Comparison of ENCODE assay signal across 8 mouse cellular contexts in the genomic region with DNA sequence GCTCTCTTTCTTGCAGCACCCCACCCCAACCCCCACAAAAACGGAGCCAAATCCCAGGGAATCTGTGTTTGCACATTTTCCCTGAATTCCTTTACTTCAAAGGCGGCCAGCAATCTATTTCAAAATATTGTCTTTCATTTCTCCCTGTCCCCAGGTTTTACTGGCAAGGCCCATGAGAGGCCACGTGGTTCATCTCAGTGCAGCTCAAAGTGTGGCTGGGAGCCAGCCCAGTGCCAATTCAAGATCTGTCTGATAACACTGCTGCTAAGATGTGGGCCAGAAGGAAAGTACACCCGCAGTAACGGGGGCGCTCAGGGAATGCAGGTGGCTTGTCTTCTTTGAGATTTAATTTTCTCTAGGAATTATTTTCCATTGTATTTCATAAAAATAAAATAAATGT. TPM values are rescaled to one million over a fixed set of nuclear protein-coding genes. Genes with fewer than 3 reads are reported as not detected.
DNase-seq lines count a peak whose midpoint lies in the region; ATAC-seq and TF ChIP-seq lines count a peak whose summit lies in the region.

No protein-coding gene starts in this region.

- peaks cover 3 to 13% of the 10 kb centered on the region in 2 experiments for H3K4me1 ChIP-seq in MEL (ENCODE audit: control insufficient read depth in 1 of 2, insufficient read depth in 2 of 2, low read length in 2 of 2)
- peaks cover 4% of the 10 kb centered on the region for H3K4me1 ChIP-seq in embryonic facial prominence, embryonic 14.5 days (ENCODE audit: control insufficient read depth, insufficient read depth, low read length)
- H3K4me1 ChIP-seq in kidney, adult 2 months (ENCODE audit: control insufficient read depth, insufficient read depth, low read length): no peaks in the 10 kb centered on the region
- H3K4me1 ChIP-seq in liver, embryonic 12.5 days: peaks cover 16% of the 10 kb centered on the region
- peaks cover 21% of the 10 kb centered on the region for H3K4me1 ChIP-seq in neural tube, embryonic 13.5 days (replicated peaks)

- TF ChIP-seq EP300 in MEL (IDR thresholded peaks at IDR 0.05; ENCODE audit: low read depth in 1 of 2, low read length in 2 of 2): no peak

- no peak for ATAC-seq in embryonic facial prominence, embryonic 14.5 days (ENCODE audit: low read depth)
- ATAC-seq in liver, embryonic 12.5 days: no peak
- ATAC-seq in neural tube, embryonic 13.5 days (ENCODE audit: low read depth): no peak

- no peak for TF ChIP-seq RAD21 in MEL (IDR thresholded peaks at IDR 0.05; ENCODE audit: low read depth, low read length)

- H3K4me2 ChIP-seq in embryonic facial prominence, embryonic 14.5 days (ENCODE audit: low read depth, low read length): peak overlapping the region; percentile 75
- H3K4me2 ChIP-seq in liver, embryonic 12.5 days: peak overlapping the region; percentile 73
- H3K4me2 ChIP-seq in neural tube, embryonic 13.5 days: peak overlapping the region; percentile 71

- no peaks in the 10 kb centered on the region for H3K9me3 ChIP-seq in MEL (replicated peaks; ENCODE audit: insufficient read depth, low read length)
- no peaks in the 10 kb centered on the region for H3K9me3 ChIP-seq in embryonic facial prominence, embryonic 14.5 days (ENCODE audit: control insufficient read depth, low read length)
- no peaks in the 10 kb centered on the region for H3K9me3 ChIP-seq in liver, embryonic 12.5 days (replicated peaks)
- no peaks in the 10 kb centered on the region for H3K9me3 ChIP-seq in neural tube, embryonic 13.5 days

- no peak for TF ChIP-seq CTCF in MEL (IDR thresholded peaks at IDR 0.05 in 2 of 3, conservative IDR thresholded peaks at IDR 0.05 in 1 of 3; ENCODE audit: control insufficient read depth in 1 of 3, insufficient read depth in 1 of 3, low read depth in 2 of 3, low read length in 3 of 3, poor library complexity in 1 of 3, severe bottlenecking in 1 of 3)
- TF ChIP-seq CTCF in kidney, adult 2 months (conservative IDR thresholded peaks at IDR 0.05; ENCODE audit: insufficient read depth, insufficient read length, low read depth, low read length): no peak

- WGBS in embryonic facial prominence, embryonic 14.5 days: 17% methylated on average over 6 of the region's 6 CpGs
- 31% methylated on average over 6 of the region's 6 CpGs for WGBS in kidney, adult 2 months
- 29% methylated on average over 6 of the region's 6 CpGs for WGBS in liver, embryonic 12.5 days (ENCODE audit: insufficient replicate concordance)
- WGBS in neural tube, embryonic 13.5 days: 30% methylated on average over 6 of the region's 6 CpGs

- no peak for TF ChIP-seq POLR2A in MEL (IDR thresholded peaks at IDR 0.05; ENCODE audit: control insufficient read depth in 1 of 2, insufficient read depth in 1 of 2, low read depth in 1 of 2, low read length in 2 of 2, poor library complexity in 1 of 2)
- TF ChIP-seq POLR2A in kidney, adult 2 months (IDR thresholded peaks at IDR 0.05; ENCODE audit: low read depth, low read length): no peak

- no peaks in the 10 kb centered on the region for H3K27me3 ChIP-seq in MEL (ENCODE audit: control insufficient read depth in 1 of 2, insufficient read depth in 2 of 2, low read length in 2 of 2)
- H3K27me3 ChIP-seq in embryonic facial prominence, embryonic 14.5 days (replicated peaks; ENCODE audit: control insufficient read depth, insufficient read depth, low read length): no peaks in the 10 kb centered on the region
- H3K27me3 ChIP-seq in kidney, adult 2 months (replicated peaks; ENCODE audit: control insufficient read depth, insufficient read depth, low read length): no peaks in the 10 kb centered on the region
- peaks cover 53% of the 10 kb centered on the region for H3K27me3 ChIP-seq in liver, embryonic 12.5 days (replicated peaks)
- peaks cover 7% of the 10 kb centered on the region for H3K27me3 ChIP-seq in neural tube, embryonic 13.5 days

- peaks cover 0 to 9% of the 10 kb centered on the region in 2 experiments; a peak in 2 of 4 replicates for H3K36me3 ChIP-seq in MEL (ENCODE audit: control insufficient read depth in 1 of 2, insufficient read depth in 2 of 2, low read length in 2 of 2)
- H3K36me3 ChIP-seq in embryonic facial prominence, embryonic 14.5 days (ENCODE audit: control insufficient read depth, insufficient read depth, low read length): peaks cover under 1% of the 10 kb centered on the region; the same call in 1 of the 2 replicates
- no peaks in the 10 kb centered on the region for H3K36me3 ChIP-seq in kidney, adult 2 months (ENCODE audit: control insufficient read depth, insufficient read depth, low read length)
- no peaks in the 10 kb centered on the region for H3K36me3 ChIP-seq in liver, embryonic 12.5 days
- peaks cover 47% of the 10 kb centered on the region for H3K36me3 ChIP-seq in neural tube, embryonic 13.5 days

- peak overlapping the region; percentile 58 for H3K9ac ChIP-seq in MEL (ENCODE audit: control insufficient read depth, low read depth, low read length, poor library complexity, severe bottlenecking)
- no peak overlapping the region for H3K9ac ChIP-seq in embryonic facial prominence, embryonic 14.5 days (ENCODE audit: low read depth, low read length)
- H3K9ac ChIP-seq in liver, embryonic 12.5 days: no peak overlapping the region; the same call in 1 of the 2 replicates
- peak overlapping the region; percentile 66 for H3K9ac ChIP-seq in neural tube, embryonic 13.5 days

- 0 out of 2 replicates have a peak overlapping the region, but pooled peaks have one; percentile 12 for H3K27ac ChIP-seq in MEL (ENCODE audit: control insufficient read depth, low read depth, low read length)
- H3K27ac ChIP-seq in embryonic facial prominence, embryonic 14.5 days (replicated peaks; ENCODE audit: low read depth, low read length): no peak overlapping the region
- no peak overlapping the region for H3K27ac ChIP-seq in kidney, adult 2 months (ENCODE audit: insufficient read depth, low read depth, low read length)
- H3K27ac ChIP-seq in liver, embryonic 12.5 days: no peak overlapping the region
- H3K27ac ChIP-seq in neural tube, embryonic 13.5 days (replicated peaks): 0 out of 2 replicates have a peak overlapping the region, but pooled peaks have one; percentile 43

- peak overlapping the region; percentile 71 to 87 for H3K4me3 ChIP-seq in MEL (ENCODE audit: control insufficient read depth in 1 of 2, insufficient read depth in 1 of 2, low read depth in 2 of 2, low read length in 2 of 2)
- H3K4me3 ChIP-seq in embryonic facial prominence, embryonic 14.5 days (ENCODE audit: low read depth, low read length): peak overlapping the region; percentile 44
- no peak overlapping the region for H3K4me3 ChIP-seq in kidney, adult 2 months (ENCODE audit: insufficient read depth, low read depth, low read length)
- H3K4me3 ChIP-seq in liver, embryonic 12.5 days: peak overlapping the region; percentile 41; the same call in 1 of the 2 replicates
- peak overlapping the region; percentile 38 for H3K4me3 ChIP-seq in neural tube, embryonic 13.5 days

- H3K79me2 ChIP-seq in MEL (ENCODE audit: control insufficient read depth, insufficient read depth, low read length, poor library complexity): no peaks in the 10 kb centered on the region

- DNase-seq in adrenal gland, adult (ENCODE audit: inconsistent age in 2 of 2, low spot score in 1 of 2): peak; percentile 70 to 83
- no peak for DNase-seq in adrenal gland, postnatal 4 days (ENCODE audit: low spot score in 2 of 2)
- DNase-seq in MEL (ENCODE audit: low read depth, low spot score): peak; percentile 75
- peak; percentile 43 for DNase-seq in embryonic facial prominence, embryonic 14.5 days (ENCODE audit: low spot score)
- DNase-seq in kidney, adult 2 months: peak; percentile 65
- DNase-seq in gastrocnemius, adult 8-10 months (ENCODE audit: low spot score in 2 of 2): no peak

TF ChIP-seq in MEL, 35 proteins besides CTCF, POLR2A, EP300 and RAD21:
- TF ChIP-seq MYC (IDR thresholded peaks at IDR 0.05; ENCODE audit: low read depth, low read length) (peak; percentile 83), SIN3A (IDR thresholded peaks at IDR 0.05; ENCODE audit: low read length) (peak; percentile 81), USF2 (IDR thresholded peaks at IDR 0.05; ENCODE audit: borderline replicate concordance in 1 of 2, insufficient read depth in 1 of 2, low read depth in 1 of 2, low read length in 2 of 2) (0 out of 4 replicates have a peak, but pooled peaks of 1 of the 2 experiments have one; percentile 51), POLR2AphosphoS2 (IDR thresholded peaks at IDR 0.05; ENCODE audit: low read length) (no peak), TAL1 (IDR thresholded peaks at IDR 0.05; ENCODE audit: low read length) (no peak), MXI1 (IDR thresholded peaks at IDR 0.05; ENCODE audit: low read depth, low read length) (peak; percentile 96), USF1 (IDR thresholded peaks at IDR 0.05; ENCODE audit: low read depth, low read length) (peak; percentile 90), MAX (IDR thresholded peaks at IDR 0.05; ENCODE audit: low read length) (peak; percentile 90), MAFK (IDR thresholded peaks at IDR 0.05; ENCODE audit: borderline replicate concordance, low read depth, low read length) (no peak), GATA1 (IDR thresholded peaks at IDR 0.05; ENCODE audit: low read depth, low read length) (peak; percentile 73)

RNA-seq across cellular contexts. Expression of a gene that starts 27.5 kb away (rescaled TPM):
- total RNA-seq in adrenal gland, postnatal 4 days (2021): 1 to 10 TPM; 1.3 to 1.8 TPM
- total RNA-seq in MEL (2012; rRNA removed): not detected in 2 replicates
- not detected for polyA plus RNA-seq in MEL (2012; ENCODE audit: insufficient read depth in 1 of 2, insufficient read length in 2 of 2, low read depth in 1 of 2, low replicate concordance in 2 of 2, missing spikeins in 1 of 2)
- 23.1 and 26.6 TPM in 2 replicates for polyA plus RNA-seq in embryonic facial prominence, embryonic 14.5 days (2014; fragmentation: Nextera tagmentation; extraction: Ambion mirVana)
- 0.38 and 1.1 TPM in 2 replicates for polyA plus RNA-seq in kidney, adult 2 months (2012; rRNA removed)
- polyA plus RNA-seq in liver, embryonic 12.5 days (2016; fragmentation: Nextera tagmentation; extraction: Ambion mirVana): 0.87 and 0.90 TPM in 2 replicates
- polyA plus RNA-seq in neural tube, embryonic 13.5 days (2015; fragmentation: Nextera tagmentation; extraction: Ambion mirVana): 3.7 and 4.7 TPM in 2 replicates
- under 1 TPM in 1 of 4 experiments, not detected in 3; 0.24 TPM for total RNA-seq in gastrocnemius, adult 8-10 months (2022)

RNA-seq across cellular contexts. Expression of a gene that starts 56.5 kb away (rescaled TPM):
- 1 to 10 TPM; 4.5 to 5.6 TPM for total RNA-seq in adrenal gland, postnatal 4 days (2021)
- total RNA-seq in MEL (2012; rRNA removed): 0.88 and 1.5 TPM in 2 replicates
- polyA plus RNA-seq in MEL (2012; ENCODE audit: insufficient read depth in 1 of 2, insufficient read length in 2 of 2, low read depth in 1 of 2, low replicate concordance in 2 of 2, missing spikeins in 1 of 2): 1 to 10 TPM in 1 of 2 experiments, not detected in 1; 1.7 TPM
- polyA plus RNA-seq in embryonic facial prominence, embryonic 14.5 days (2014; fragmentation: Nextera tagmentation; extraction: Ambion mirVana): 3.4 and 3.8 TPM in 2 replicates
- polyA plus RNA-seq in kidney, adult 2 months (2012; rRNA removed): 1.6 and 2.1 TPM in 2 replicates
- 0.41 and 0.50 TPM in 2 replicates for polyA plus RNA-seq in liver, embryonic 12.5 days (2016; fragmentation: Nextera tagmentation; extraction: Ambion mirVana)
- polyA plus RNA-seq in neural tube, embryonic 13.5 days (2015; fragmentation: Nextera tagmentation; extraction: Ambion mirVana): 32.8 and 34.6 TPM in 2 replicates
- total RNA-seq in gastrocnemius, adult 8-10 months (2022): 1 to 10 TPM; 2.0 to 5.9 (median 3.4) TPM

Comparison
In these comparisons a context has a peak if more than half of its experiments do, and no peak if none do; other contexts are left out.
1. DNase-seq: peak in adrenal gland, adult (2 of 2), MEL (single experiment), embryonic facial prominence, embryonic 14.5 days (single experiment) and kidney, adult 2 months (single experiment); none in adrenal gland, postnatal 4 days (0 of 2) and gastrocnemius, adult 8-10 months (0 of 2).
2. H3K27ac ChIP-seq: peak in MEL (single experiment) and neural tube, embryonic 13.5 days (single experiment); none in embryonic facial prominence, embryonic 14.5 days (single experiment), kidney, adult 2 months (single experiment) and liver, embryonic 12.5 days (single experiment).
3. H3K9ac ChIP-seq: peak in MEL (single experiment) and neural tube, embryonic 13.5 days (single experiment); none in embryonic facial prominence, embryonic 14.5 days (single experiment) and liver, embryonic 12.5 days (single experiment).
4. Peak in every context shown above with its lines, with median percentiles within 50 percentile points of each other: H3K4me2 ChIP-seq.